Mouse (Mus musculus) macrophage (primary cell): ENCODE data around the gene Sec24b. TPM values are rescaled to one million over a fixed set of nuclear protein-coding genes. Genes with fewer than 3 reads are reported as not detected.

Source experiments
- H3K27ac ChIP-seq: fragments of 350-480 bp; formaldehyde crosslinking; 2 replicates; pipeline ENCODE4 v1.9.0; 2021
- H3K36me3 ChIP-seq: fragments of 350-480 bp; formaldehyde crosslinking; 2 replicates; pipeline ENCODE4 v1.9.0; 2021; ENCODE audit errors: inconsistent target
- H3K4me3 ChIP-seq: fragments of 350-480 bp; formaldehyde crosslinking; 2 replicates; pipeline ENCODE4 v1.9.0; 2021; ENCODE audit errors: inconsistent target
- H3K79me2 ChIP-seq: fragments of 350-480 bp; formaldehyde crosslinking; 2 replicates; pipeline ENCODE4 v1.9.0; 2021; ENCODE audit errors: inconsistent target
- WGBS: methylation state at CpG from one replicate; pipeline ENCODE4 v1.1.7; 2026; ENCODE audit warnings: inconsistent platforms; ENCODE audit not compliant: missing documents; 5-methylcytosine and 5-hydroxymethylcytosine counted together
- polyA plus RNA-seq: library from polyadenylated mRNA; stranded (reverse); fragments of 250-400 nt; gene quantifications from 3 replicates; pipeline ENCODE4 v1.2.4, GENCODE M21; 2018; ENCODE audit warnings: inconsistent platforms

Sec24b gene
- polyA plus RNA-seq, 1 experiment from 2014 or later = 66.4 TPM

- Histone ChIP-seq H3K79me2 (peaks cover 50% of the 10 kb centered on the region; the same call in 1 of the 2 replicates), H3K36me3 (peaks cover 47% of the 10 kb centered on the region), H3K4me3 (no peak overlapping the region), H3K27ac (no peak overlapping the region)
- 100% methylated on average over 10 of the region's 10 CpGs for WGBS
Measured at GRCm38 (mm10) chr3:130026181-130026580, 35.2 kb downstream of the Sec24b start.

- Histone ChIP-seq H3K4me3 (no peak overlapping the region), H3K36me3 (peaks cover 45% of the 10 kb centered on the region), H3K27ac (no peak overlapping the region), H3K79me2 (peaks cover 43% of the 10 kb centered on the region; the same call in 1 of the 2 replicates)
- 95% methylated on average over 8 of the region's 8 CpGs for WGBS
Measured at GRCm38 (mm10) chr3:130025556-130025955, 35.8 kb downstream of the Sec24b start.

- no peak overlapping the region for H3K4me3 ChIP-seq
Measured at GRCm38 (mm10) chr3:130012943-130013342, 48.4 kb downstream of the Sec24b start.

GRCm38 (mm10) chr3:130011236-130011635 lies 50.1 kb downstream of the Sec24b start:
- Histone ChIP-seq H3K27ac (no peak overlapping the region), H3K4me3 (no peak overlapping the region), H3K36me3 (peaks cover 43% of the 10 kb centered on the region), H3K79me2 (peaks cover 36% of the 10 kb centered on the region; the same call in 1 of the 2 replicates)
- 79% methylated on average over 1 of the region's 1 CpGs for WGBS

More at GRCm38 (mm10) chr3:130012943-130013342, 48.4 kb downstream of the Sec24b start:
- no peak overlapping the region for H3K27ac ChIP-seq
- H3K36me3 ChIP-seq = peaks cover 27% of the 10 kb centered on the region
- peaks cover 46% of the 10 kb centered on the region; the same call in 1 of the 2 replicates for H3K79me2 ChIP-seq
- 35% methylated on average over 2 of the region's 2 CpGs for WGBS

- Histone ChIP-seq H3K36me3 (peaks cover 86% of the 10 kb centered on the region), H3K79me2 (no peaks in the 10 kb centered on the region), H3K27ac (no peak overlapping the region), H3K4me3 (no peak overlapping the region)
- WGBS = 100% methylated on average over 6 of the region's 7 CpGs
Measured at GRCm38 (mm10) chr3:130006141-130006540, 55.2 kb downstream of the Sec24b start.

- Histone ChIP-seq H3K4me3 (no peak overlapping the region), H3K79me2 (no peaks in the 10 kb centered on the region), H3K36me3 (peaks cover 90% of the 10 kb centered on the region), H3K27ac (no peak overlapping the region)
- WGBS = 98% methylated on average over 11 of the region's 11 CpGs
Measured at GRCm38 (mm10) chr3:130000926-130001325, 60.4 kb downstream of the Sec24b start.

GRCm38 (mm10) chr3:129998526-129998925 lies 62.8 kb downstream of the Sec24b start:
- no peaks in the 10 kb centered on the region for H3K79me2 ChIP-seq
- H3K4me3 ChIP-seq = no peak overlapping the region
- H3K27ac ChIP-seq = no peak overlapping the region
- H3K36me3 ChIP-seq = peaks cover 85% of the 10 kb centered on the region
- WGBS = 89% methylated on average over 6 of the region's 6 CpGs

- Histone ChIP-seq H3K79me2 (no peaks in the 10 kb centered on the region), H3K27ac (no peak overlapping the region), H3K36me3 (peaks cover 85% of the 10 kb centered on the region), H3K4me3 (no peak overlapping the region)
- 90% methylated on average over 7 of the region's 7 CpGs for WGBS
Measured at GRCm38 (mm10) chr3:129998001-129998400, 63.4 kb downstream of the Sec24b start.

- H3K36me3 ChIP-seq = peaks cover 86% of the 10 kb centered on the region
- no peak overlapping the region for H3K4me3 ChIP-seq
- no peak overlapping the region for H3K27ac ChIP-seq
- 94% methylated on average over 3 of the region's 3 CpGs for WGBS
- H3K79me2 ChIP-seq = no peaks in the 10 kb centered on the region
Measured at GRCm38 (mm10) chr3:129997324-129997723, 64.0 kb downstream of the Sec24b start.

- Histone ChIP-seq H3K4me3 (no peak overlapping the region), H3K79me2 (no peaks in the 10 kb centered on the region), H3K36me3 (peaks cover 80% of the 10 kb centered on the region), H3K27ac (no peak overlapping the region)
- 95% methylated on average over 13 of the region's 13 CpGs for WGBS
Measured at GRCm38 (mm10) chr3:129987297-129987696, 74.1 kb downstream of the Sec24b start.

- WGBS = 99% methylated on average over 4 of the region's 4 CpGs
- Histone ChIP-seq H3K27ac (no peak overlapping the region), H3K36me3 (peaks cover 66% of the 10 kb centered on the region), H3K79me2 (no peaks in the 10 kb centered on the region), H3K4me3 (no peak overlapping the region)
Measured at GRCm38 (mm10) chr3:129985335-129985734, 76.0 kb downstream of the Sec24b start.

GRCm38 (mm10) chr3:129984797-129985196 lies 76.6 kb downstream of the Sec24b start:
- no peak overlapping the region for H3K27ac ChIP-seq
- H3K4me3 ChIP-seq = no peak overlapping the region
- WGBS = 67% methylated on average over 5 of the region's 5 CpGs
- no peaks in the 10 kb centered on the region for H3K79me2 ChIP-seq
- H3K36me3 ChIP-seq = peaks cover 61% of the 10 kb centered on the region

- peaks cover 35% of the 10 kb centered on the region; the same call in 1 of the 2 replicates for H3K36me3 ChIP-seq
- no peaks in the 10 kb centered on the region for H3K79me2 ChIP-seq
- no peak overlapping the region for H3K27ac ChIP-seq
- no peak overlapping the region for H3K4me3 ChIP-seq
- 93% methylated on average over 5 of the region's 5 CpGs for WGBS
Measured at GRCm38 (mm10) chr3:129982271-129982670, 79.1 kb downstream of the Sec24b start.

GRCm38 (mm10) chr3:129981756-129982155 lies 79.6 kb downstream of the Sec24b start:
- Histone ChIP-seq H3K79me2 (no peaks in the 10 kb centered on the region), H3K36me3 (peaks cover 30% of the 10 kb centered on the region; the same call in 1 of the 2 replicates), H3K4me3 (no peak overlapping the region), H3K27ac (no peak overlapping the region)
- WGBS = 91% methylated on average over 11 of the region's 11 CpGs

- peaks cover 24% of the 10 kb centered on the region; the same call in 1 of the 2 replicates for H3K36me3 ChIP-seq
- 70% methylated on average over 6 of the region's 6 CpGs for WGBS
- H3K79me2 ChIP-seq = no peaks in the 10 kb centered on the region
- no peak overlapping the region for H3K27ac ChIP-seq
- H3K4me3 ChIP-seq = no peak overlapping the region
Measured at GRCm38 (mm10) chr3:129979510-129979909, 81.8 kb downstream of the Sec24b start.

- no peaks in the 10 kb centered on the region for H3K79me2 ChIP-seq
- no peak overlapping the region for H3K4me3 ChIP-seq
- 96% methylated on average over 9 of the region's 9 CpGs for WGBS
Measured at GRCm38 (mm10) chr3:129978716-129979115, 82.6 kb downstream of the Sec24b start.

More at GRCm38 (mm10) chr3:129978716-129979115, 82.6 kb downstream of the Sec24b start:
- Histone ChIP-seq H3K27ac (no peak overlapping the region), H3K36me3 (peaks cover 18% of the 10 kb centered on the region; the same call in 1 of the 2 replicates)
